Comparison of ENCODE assay signal across 12 mouse cellular contexts in genomic region chr15:99861955-99862354, GRCm38 (mm10). TPM values are rescaled to one million over a fixed set of nuclear protein-coding genes. Genes with fewer than 3 reads are reported as not detected.
A peak's percentile ranks its signal among the peaks of the same experiment; 100 is the strongest.
DNase-seq lines count a peak whose midpoint lies in the region; ATAC-seq and TF ChIP-seq lines count a peak whose summit lies in the region.
"Had no signal": no experiment of that assay in that cellular context is flagged by ENCODE, and none has a peak within 500 bp of the region (broad histone marks: within the 10 kb centered on the region; RNA-seq: fewer than 3 reads in every experiment).

No protein-coding gene starts in this region.

- ATAC-seq in forebrain, embryonic 14.5 days, result no peak
- ATAC-seq in liver, embryonic 11.5 days (replicated peaks; ENCODE audit: low FRiP score), result no peak
- ATAC-seq in cerebellum, adult (ENCODE audit: insufficient number of reproducible peaks, low FRiP score, low TSS enrichment), result no peak
- ATAC-seq in heart, embryonic 12.5 days (ENCODE audit: insufficient number of reproducible peaks, low FRiP score), result no peak
- ATAC-seq: CD4-positive, CD25-positive, alpha-beta regulatory T cell, adult 4 months had no signal

- peaks cover 21% of the 10 kb centered on the region for H3K4me1 ChIP-seq in kidney, adult 2 months (ENCODE audit: control insufficient read depth, insufficient read depth, low read length)
- peaks cover 13% of the 10 kb centered on the region for H3K4me1 ChIP-seq in forebrain, embryonic 14.5 days (ENCODE audit: control insufficient read depth, insufficient read depth, low read length)
- peaks cover 10% of the 10 kb centered on the region; the same call in 1 of the 2 replicates for H3K4me1 ChIP-seq in liver, embryonic 11.5 days (replicated peaks; ENCODE audit: control insufficient read depth, insufficient read depth, low read length)
- 0 out of 2 replicates have a peak, but pooled peaks cover 12% of the 10 kb centered on the region for H3K4me1 ChIP-seq in heart, embryonic 12.5 days (replicated peaks)

- 32% methylated on average over 11 of the region's 11 CpGs for WGBS in kidney, adult 2 months
- 29% methylated on average over 11 of the region's 11 CpGs for WGBS in forebrain, embryonic 14.5 days
- WGBS in liver, embryonic 11.5 days, result 56% methylated on average over 11 of the region's 11 CpGs
- whole genome bisulfite sequencing in heart, embryonic 12.5 days, result 54% methylated on average over 11 of the region's 11 CpGs

- H3K9ac ChIP-seq in forebrain, embryonic 14.5 days (ENCODE audit: low read length), result no peak overlapping the region
- H3K9ac ChIP-seq in liver, embryonic 11.5 days (ENCODE audit: low read depth, low read length), result no peak overlapping the region
- no peak overlapping the region for H3K9ac ChIP-seq in heart, embryonic 12.5 days

- no peak overlapping the region for H3K4me2 ChIP-seq in forebrain, embryonic 14.5 days (ENCODE audit: low read length)
- no peak overlapping the region for H3K4me2 ChIP-seq in liver, embryonic 11.5 days
- no peak overlapping the region for H3K4me2 ChIP-seq in heart, embryonic 12.5 days

- TF ChIP-seq CTCF in kidney, adult 2 months (conservative IDR thresholded peaks at IDR 0.05; ENCODE audit: insufficient read depth, insufficient read length, low read depth, low read length), result no peak

- peak overlapping the region; percentile 20; the same call in 1 of the 2 replicates for H3K27ac ChIP-seq in kidney, adult 2 months (ENCODE audit: insufficient read depth, low read depth, low read length)
- H3K27ac ChIP-seq in forebrain, embryonic 14.5 days (ENCODE audit: low read depth, low read length), result no peak overlapping the region
- peak overlapping the region; percentile 50 for H3K27ac ChIP-seq in liver, embryonic 11.5 days (ENCODE audit: low read depth, low read length)
- no peak overlapping the region for H3K27ac ChIP-seq in heart, embryonic 12.5 days (ENCODE audit: poor library complexity, severe bottlenecking)

- H3K9me3 ChIP-seq in forebrain, embryonic 14.5 days (replicated peaks; ENCODE audit: control insufficient read depth, low read length), result no peaks in the 10 kb centered on the region
- H3K9me3 ChIP-seq in liver, embryonic 11.5 days (ENCODE audit: control insufficient read depth, low read length), result no peaks in the 10 kb centered on the region
- no peaks in the 10 kb centered on the region for H3K9me3 ChIP-seq in heart, embryonic 12.5 days (replicated peaks)

- no peak for TF ChIP-seq POLR2A in kidney, adult 2 months (IDR thresholded peaks at IDR 0.05; ENCODE audit: low read depth, low read length)

- H3K27me3 ChIP-seq in kidney, adult 2 months (replicated peaks; ENCODE audit: control insufficient read depth, insufficient read depth, low read length), result no peaks in the 10 kb centered on the region
- no peaks in the 10 kb centered on the region for H3K27me3 ChIP-seq in forebrain, embryonic 14.5 days (replicated peaks; ENCODE audit: control insufficient read depth, insufficient read depth, low read length)
- H3K27me3 ChIP-seq in liver, embryonic 11.5 days (replicated peaks; ENCODE audit: control insufficient read depth, insufficient read depth, low read length), result no peaks in the 10 kb centered on the region
- no peaks in the 10 kb centered on the region for H3K27me3 ChIP-seq in heart, embryonic 12.5 days (replicated peaks)

- DNase-seq in kidney, adult 2 months, result no peak
- no peak for DNase-seq in kidney, adult 9 months
- DNase-seq in R1 (ENCODE audit: low read depth, low spot score), result peak; percentile 92
- DNase-seq in forebrain, embryonic 14.5 days (ENCODE audit: low spot score), result peak; percentile 35
- DNase-seq in liver, embryonic 11.5 days (ENCODE audit: low spot score), result no peak
- DNase-seq in spleen, postnatal 36 days (ENCODE audit: low spot score in 2 of 2), result no peak
- DNase-seq: cerebellum, adult 2 months; layer of hippocampus, adult 9-11 months; right cerebral cortex, adult 18-20 months had no signal

- H3K36me3 ChIP-seq in kidney, adult 2 months (ENCODE audit: control insufficient read depth, insufficient read depth, low read length), result no peaks in the 10 kb centered on the region
- H3K36me3 ChIP-seq in forebrain, embryonic 14.5 days (ENCODE audit: control insufficient read depth, insufficient read depth, low read length), result no peaks in the 10 kb centered on the region
- no peaks in the 10 kb centered on the region for H3K36me3 ChIP-seq in liver, embryonic 11.5 days (ENCODE audit: control insufficient read depth, insufficient read depth, low read length)
- H3K36me3 ChIP-seq in heart, embryonic 12.5 days, result no peaks in the 10 kb centered on the region

- H3K4me3 ChIP-seq in kidney, adult 2 months (ENCODE audit: insufficient read depth, low read depth, low read length), result no peak overlapping the region
- H3K4me3 ChIP-seq in forebrain, embryonic 14.5 days (ENCODE audit: low read depth, low read length), result no peak overlapping the region
- H3K4me3 ChIP-seq in liver, embryonic 11.5 days (ENCODE audit: low read depth, low read length), result no peak overlapping the region
- H3K4me3 ChIP-seq in heart, embryonic 12.5 days, result no peak overlapping the region

RNA-seq across cellular contexts. Expression of gene Lima1, which starts 13.3 kb away (rescaled TPM):
- 29.9 and 32.7 TPM in 2 replicates for polyA plus RNA-seq in kidney, adult 2 months (2012; rRNA removed)
- polyA plus RNA-seq in forebrain, embryonic 14.5 days (2014; fragmentation: Nextera tagmentation; extraction: Ambion mirVana), result 27.0 and 32.1 TPM in 2 replicates
- polyA plus RNA-seq in liver, embryonic 11.5 days (2014; fragmentation: Nextera tagmentation; extraction: Ambion mirVana), result 19.0 and 19.3 TPM in 2 replicates
- 24.6 and 25.5 TPM in 2 replicates for polyA plus RNA-seq in heart, embryonic 12.5 days (2016; fragmentation: Nextera tagmentation; extraction: Ambion mirVana)

Comparison
In these comparisons a context has a peak if more than half of its experiments do, and no peak if none do; other contexts are left out.
1. DNase-seq: peak in R1 (single experiment) and forebrain, embryonic 14.5 days (single experiment); none in kidney, adult 2 months (single experiment), kidney, adult 9 months (single experiment), liver, embryonic 11.5 days (single experiment) and spleen, postnatal 36 days (0 of 2).
2. H3K27ac ChIP-seq: peak in kidney, adult 2 months (single experiment) and liver, embryonic 11.5 days (single experiment); none in forebrain, embryonic 14.5 days (single experiment) and heart, embryonic 12.5 days (single experiment).